Mouse (Mus musculus) kidney, adult 18-20 months (tissue): ENCODE results near the gene Lemd2.

Source experiments
- DNase-seq: peaks from one replicate; pipeline ENCODE4 v3.0.0; 2021

The Lemd2 gene

GRCm38 (mm10) chr17:27153773-27154193 lies 50.5 kb downstream of the Lemd2 start:
- no peak for DNase-seq

- no peak for DNase-seq
Observed at GRCm38 (mm10) chr17:27152976-27153723, 51.1 kb downstream of the Lemd2 start.

- DNase-seq = no peak
Observed at GRCm38 (mm10) chr17:27151411-27151810, 52.9 kb downstream of the Lemd2 start.

- peak; percentile 33 for DNase-seq
Observed at GRCm38 (mm10) chr17:27150871-27151270, 53.4 kb downstream of the Lemd2 start.

- DNase-seq = no peak
Observed at GRCm38 (mm10) chr17:27146323-27146923, 57.8 kb downstream of the Lemd2 start.

GRCm38 (mm10) chr17:27144152-27144551 lies 60.1 kb downstream of the Lemd2 start:
- no peak for DNase-seq

- DNase-seq = peak; percentile 46
Observed at GRCm38 (mm10) chr17:27141971-27142450, 62.3 kb downstream of the Lemd2 start.

GRCm38 (mm10) chr17:27140262-27140661 lies 64.0 kb downstream of the Lemd2 start:
- DNase-seq = no peak
